Mouse (Mus musculus) limb, embryonic 14.5 days (tissue): ENCODE measurements around the gene Acrbp. TPM values are rescaled to one million over a fixed set of nuclear protein-coding genes. Genes with fewer than 3 reads are reported as not detected.
A peak's percentile ranks its signal among the peaks of the same experiment; 100 is the strongest.

Experiments used
- ATAC-seq: fragments of 200-750 bp; cut with Nextera tagmentation; 2 replicates; pipeline ENCODE4 v1.8.0; 2017; ENCODE audit warnings: low read depth, moderate number of reproducible peaks, moderate TSS enrichment; ENCODE audit not compliant: low FRiP score
- DNase-seq: peaks from one replicate; pipeline ENCODE4 v3.0.0-alpha.2; 2015; ENCODE audit warnings: low spot score
- H3K27ac ChIP-seq: fragments of 300-500 bp; sonication (generic); replicated peaks from 2 replicates; pipeline ENCODE4 v1.5.1; 2014; ENCODE audit warnings: low read depth, mild to moderate bottlenecking, low read length, moderate library complexity, mixed read lengths
- H3K27me3 ChIP-seq: fragments of 300-500 bp; sonication (generic); 2 replicates; pipeline ENCODE4 v1.6.1; 2014; ENCODE audit warnings: low read length, mixed read lengths; ENCODE audit not compliant: control insufficient read depth, insufficient read depth
- H3K36me3 ChIP-seq: fragments of 300-500 bp; sonication (generic); 2 replicates; pipeline ENCODE4 v1.6.1; 2014; ENCODE audit warnings: mild to moderate bottlenecking, low read length, moderate library complexity, mixed read lengths; ENCODE audit not compliant: control insufficient read depth, insufficient read depth
- H3K4me1 ChIP-seq: fragments of 300-500 bp; sonication (generic); 2 replicates; pipeline ENCODE4 v1.6.1; 2014; ENCODE audit warnings: antibody characterized with exemption, low read length, mixed read lengths; ENCODE audit not compliant: control insufficient read depth, insufficient read depth
- H3K4me2 ChIP-seq: fragments of 300-500 bp; sonication (generic); replicated peaks from 2 replicates; pipeline ENCODE4 v1.6.1; 2014; ENCODE audit warnings: low read depth, mild to moderate bottlenecking, low read length, moderate library complexity; ENCODE audit not compliant: severe bottlenecking
- H3K4me3 ChIP-seq: fragments of 300-500 bp; sonication (generic); replicated peaks from 2 replicates; pipeline ENCODE4 v1.5.1; 2014; ENCODE audit warnings: low read length
- H3K9ac ChIP-seq: fragments of 300-500 bp; sonication (generic); 2 replicates; pipeline ENCODE4 v1.6.1; 2014; ENCODE audit warnings: mild to moderate bottlenecking, low read depth, low read length, moderate library complexity; ENCODE audit not compliant: severe bottlenecking
- H3K9me3 ChIP-seq: fragments of 300-500 bp; sonication (generic); 2 replicates; pipeline ENCODE4 v1.6.1; 2016; ENCODE audit warnings: low read length; ENCODE audit not compliant: control insufficient read depth
- POLR2A ChIP-seq: fragments of 200-500 bp; IDR thresholded peaks from 2 replicates; pipeline ENCODE4 v1.8.0; 2012; ENCODE audit warnings: inconsistent platforms, mild to moderate bottlenecking, moderate library complexity, borderline replicate concordance; ENCODE audit not compliant: insufficient read depth, insufficient read length; ENCODE audit errors: extremely low read depth
- WGBS: fragments of 180-500 bp; shearing (Covaris S2); extraction: QIAGEN DNeasy Blood & Tissue Kit; methylation state at CpG from one replicate; pipeline ENCODE4 v1.1.7; 2014; 5-methylcytosine and 5-hydroxymethylcytosine counted together
- polyA plus RNA-seq, 2 experiments: library from polyadenylated mRNA; depleted of rRNA in 1 of 2; stranded (reverse) in 1 of 2; unstranded in 1 of 2; fragments of >200 nt; fragmentation: Nextera tagmentation in 1 of 2; extraction: Ambion mirVana in 1 of 2; gene quantifications; 2 replicates each; pipeline versions ENCODE4 v1.2.1 to v1.2.3; 2012 to 2014

Gene Acrbp
- polyA plus RNA-seq (2012; rRNA removed): 28.9 and 31.3 TPM in 2 replicates
- 9.4 and 13.9 TPM in 2 replicates for polyA plus RNA-seq (2014; fragmentation: Nextera tagmentation; extraction: Ambion mirVana)

- TF ChIP-seq POLR2A: no peak
- ATAC-seq: no peak
- 43% methylated on average over 20 of the region's 20 CpGs for WGBS
- no peaks in the 10 kb centered on the region for H3K27me3 ChIP-seq
- DNase-seq: no peak
- H3K9ac ChIP-seq: no peak within 1 kb of the TSS
- H3K27ac ChIP-seq: no peak within 1 kb of the TSS
- no peak within 1 kb of the TSS for H3K4me2 ChIP-seq
- H3K9me3 ChIP-seq: no peaks in the 10 kb centered on the region
- no peak within 1 kb of the TSS for H3K4me3 ChIP-seq
- peaks cover 91% of the 10 kb centered on the region for H3K36me3 ChIP-seq
- no peaks in the 10 kb centered on the region for H3K4me1 ChIP-seq
Observed at GRCm38 (mm10) chr6:125049678-125050077, at the start of gene Acrbp. Acrbp (plus strand) TSS chr6:125049689.

DNA sequence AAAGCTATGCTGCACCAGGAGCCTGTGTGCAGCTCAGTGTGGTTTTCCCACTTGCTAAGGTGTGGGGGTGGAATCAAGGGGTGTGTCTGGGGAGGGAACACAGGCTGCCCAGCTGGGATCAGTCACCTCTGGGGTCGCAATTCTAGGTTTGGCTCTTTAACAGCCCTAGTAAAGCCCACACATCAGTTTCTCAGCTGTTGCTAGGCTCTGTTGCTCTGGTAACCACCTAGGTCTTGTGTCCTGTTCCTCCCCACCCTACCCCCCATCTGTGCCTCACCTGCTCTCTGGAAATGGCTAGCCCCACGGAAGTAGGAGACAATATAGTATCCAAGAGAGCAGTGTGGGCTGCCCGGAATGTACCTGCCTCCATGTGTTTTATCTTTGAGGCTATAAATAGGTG lies 45.8 kb upstream of the Acrbp start:
- H3K9ac ChIP-seq: no peak overlapping the region
- ATAC-seq (no peak), DNase-seq (no peak)
- no peak overlapping the region for H3K27ac ChIP-seq
- H3K9me3 ChIP-seq: no peaks in the 10 kb centered on the region
- H3K4me2 ChIP-seq: no peak overlapping the region
- TF ChIP-seq POLR2A: no peak
- no peak overlapping the region for H3K4me3 ChIP-seq
- no peaks in the 10 kb centered on the region for H3K36me3 ChIP-seq
- WGBS: 38% methylated on average over 3 of the region's 3 CpGs
- H3K4me1 ChIP-seq: peaks cover 3% of the 10 kb centered on the region; the same call in 1 of the 2 replicates
- peaks cover 13% of the 10 kb centered on the region for H3K27me3 ChIP-seq

- Histone ChIP-seq H3K4me1 (peaks cover 3% of the 10 kb centered on the region), H3K9ac (no peak overlapping the region), H3K4me3 (no peak overlapping the region), H3K27ac (no peak overlapping the region), H3K27me3 (no peaks in the 10 kb centered on the region; the same call in 1 of the 2 replicates), H3K36me3 (no peaks in the 10 kb centered on the region), H3K9me3 (no peaks in the 10 kb centered on the region), H3K4me2 (no peak overlapping the region)
- DNase-seq: no peak
- 35% methylated on average over 3 of the region's 3 CpGs for WGBS
- no peak for TF ChIP-seq POLR2A
- no peak for ATAC-seq
Observed at GRCm38 (mm10) chr6:125005086-125005485, 44.4 kb upstream of the Acrbp start.

- no peaks in the 10 kb centered on the region for H3K9me3 ChIP-seq
- WGBS: 43% methylated on average over 13 of the region's 13 CpGs
Observed at GRCm38 (mm10) chr6:125008060-125008459, 41.4 kb upstream of the Acrbp start.

GRCm38 (mm10) chr6:125008586-125009128 lies 40.8 kb upstream of the Acrbp start:
- peaks cover 26% of the 10 kb centered on the region for H3K36me3 ChIP-seq

More at GRCm38 (mm10) chr6:125008060-125008459, 41.4 kb upstream of the Acrbp start:
- Histone ChIP-seq H3K27me3 (no peaks in the 10 kb centered on the region), H3K4me2 (peak overlapping the region; percentile 72), H3K4me3 (peak overlapping the region; percentile 80), H3K4me1 (peaks cover 11% of the 10 kb centered on the region), H3K36me3 (peaks cover 23% of the 10 kb centered on the region), H3K27ac (peak overlapping the region; percentile 82), H3K9ac (peak overlapping the region; percentile 65)
- DNase-seq (no peak), ATAC-seq (no peak)
- TF ChIP-seq POLR2A: no peak

GRCm38 (mm10) chr6:125009129-125009180 lies 40.5 kb upstream of the Acrbp start, which contains the start of gene Zfp384:
Zfp384 (plus strand) TSS chr6:125009145.
- 0% methylated on average over 3 of the region's 3 CpGs for WGBS
- Histone ChIP-seq H3K4me3 (peak within 1 kb of the TSS; percentile 80), H3K27me3 (no peaks in the 10 kb centered on the region), H3K36me3 (peaks cover 29% of the 10 kb centered on the region), H3K27ac (peak within 1 kb of the TSS; percentile 98), H3K4me1 (peaks cover 11% of the 10 kb centered on the region), H3K4me2 (peak within 1 kb of the TSS; percentile 72), H3K9ac (peak within 1 kb of the TSS; percentile 93), H3K9me3 (no peaks in the 10 kb centered on the region)
- no peak for TF ChIP-seq POLR2A
- ATAC-seq (no peak), DNase-seq (no peak)

More at GRCm38 (mm10) chr6:125008586-125009128, 40.8 kb upstream of the Acrbp start:
- TF ChIP-seq POLR2A: peak; percentile 70; the same call in 1 of the 2 replicates
- Histone ChIP-seq H3K9me3 (no peaks in the 10 kb centered on the region), H3K9ac (peak overlapping the region; percentile 93), H3K27ac (peak overlapping the region; percentile 98), H3K4me1 (peaks cover 11% of the 10 kb centered on the region), H3K4me3 (peak overlapping the region; percentile 80), H3K4me2 (peak overlapping the region; percentile 72), H3K27me3 (no peaks in the 10 kb centered on the region)
- peak; percentile 95 for ATAC-seq
- DNase-seq: peak; percentile 98
- under 1% methylated on average over 33 of the region's 34 CpGs for WGBS
